Mouse (Mus musculus): Measurements from ENCODE around the gene Ttn. TPM values are rescaled to one million over a fixed set of nuclear protein-coding genes. Genes with fewer than 3 reads are reported as not detected.
"Not testable (repeated sequence)": the region's sequence is repeated elsewhere in the genome, so short reads cannot be mapped to it uniquely, and the experiment has no call there.

The Ttn gene
- 4.1 and 5.4 TPM in 2 replicates for polyA plus RNA-seq (2015; fragmentation: Nextera tagmentation; extraction: Ambion mirVana)

DNA sequence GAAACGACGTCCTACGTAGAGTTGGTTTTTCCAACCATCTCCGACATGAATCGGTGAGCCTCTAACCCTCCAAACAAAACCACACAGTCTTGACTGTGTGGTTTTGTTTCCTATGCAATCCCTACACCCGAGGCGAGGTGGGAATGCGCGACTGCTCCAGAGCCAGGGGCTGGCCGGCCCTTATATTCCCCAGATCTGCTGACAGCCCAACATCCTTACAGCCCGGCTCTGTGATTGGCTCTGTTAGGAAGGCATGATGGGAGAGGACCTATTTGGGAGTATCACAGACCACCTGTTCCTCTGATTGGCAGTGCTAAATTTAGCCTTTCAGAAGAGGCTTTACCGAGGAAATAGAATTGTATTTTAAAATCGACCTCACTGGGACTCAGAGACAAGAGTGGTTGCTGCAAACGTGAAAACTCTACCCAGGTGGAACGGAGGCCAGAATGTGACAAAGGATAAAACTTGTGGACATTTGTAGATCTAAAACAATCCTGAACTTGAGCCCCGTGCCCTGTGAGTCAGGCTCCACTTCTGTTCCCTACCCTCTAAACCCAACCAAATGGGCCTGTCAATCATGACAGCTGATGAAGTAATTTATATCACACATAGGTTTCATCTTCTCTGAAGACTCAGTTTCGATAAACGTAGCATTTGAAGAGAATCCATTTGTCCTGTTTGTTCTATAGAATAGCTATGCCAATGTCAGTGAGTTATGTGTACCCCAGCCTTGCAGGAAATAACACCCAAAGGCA, at the start of gene Ttn:
Ttn (minus strand) TSS at position 157 of the 755 bp plus-strand sequence.
- H3K27ac ChIP-seq (ENCODE audit: low read length): no peak within 1 kb of the TSS
- no peaks in the 10 kb centered on the region for H3K4me1 ChIP-seq (ENCODE audit: insufficient read depth, low read length)
- H3K9ac ChIP-seq (replicated peaks; ENCODE audit: low read length): no peak within 1 kb of the TSS
- WGBS: 85% methylated on average over 18 of the region's 18 CpGs
- no peaks in the 10 kb centered on the region for H3K9me3 ChIP-seq (ENCODE audit: low read length)
- no peaks in the 10 kb centered on the region for H3K27me3 ChIP-seq (ENCODE audit: insufficient read depth, low read length)
- no peaks in the 10 kb centered on the region for H3K36me3 ChIP-seq (ENCODE audit: insufficient read depth, low read length)
- ATAC-seq (ENCODE audit: low FRiP score, low TSS enrichment): no peak
- H3K4me2 ChIP-seq (replicated peaks; ENCODE audit: low read depth, low read length): no peak within 1 kb of the TSS
- H3K4me3 ChIP-seq (ENCODE audit: low read length): no peak within 1 kb of the TSS

GRCm38 (mm10) chr2:77020649-77021048, 38.3 kb upstream of the Ttn start:
- 93% methylated on average over 2 of the region's 2 CpGs for WGBS
- no peaks in the 10 kb centered on the region for H3K27me3 ChIP-seq (ENCODE audit: insufficient read depth, low read length)
- H3K4me2 ChIP-seq (replicated peaks; ENCODE audit: low read depth, low read length): no peak overlapping the region
- ATAC-seq (ENCODE audit: low FRiP score, low TSS enrichment): no peak
- H3K9me3 ChIP-seq (ENCODE audit: low read length): no peaks in the 10 kb centered on the region
- no peak overlapping the region for H3K9ac ChIP-seq (replicated peaks; ENCODE audit: low read length)
- H3K4me3 ChIP-seq (ENCODE audit: low read length): no peak overlapping the region
- no peaks in the 10 kb centered on the region for H3K36me3 ChIP-seq (ENCODE audit: insufficient read depth, low read length)
- H3K4me1 ChIP-seq (ENCODE audit: insufficient read depth, low read length): no peaks in the 10 kb centered on the region
- no peak overlapping the region for H3K27ac ChIP-seq (ENCODE audit: low read length)

DNA sequence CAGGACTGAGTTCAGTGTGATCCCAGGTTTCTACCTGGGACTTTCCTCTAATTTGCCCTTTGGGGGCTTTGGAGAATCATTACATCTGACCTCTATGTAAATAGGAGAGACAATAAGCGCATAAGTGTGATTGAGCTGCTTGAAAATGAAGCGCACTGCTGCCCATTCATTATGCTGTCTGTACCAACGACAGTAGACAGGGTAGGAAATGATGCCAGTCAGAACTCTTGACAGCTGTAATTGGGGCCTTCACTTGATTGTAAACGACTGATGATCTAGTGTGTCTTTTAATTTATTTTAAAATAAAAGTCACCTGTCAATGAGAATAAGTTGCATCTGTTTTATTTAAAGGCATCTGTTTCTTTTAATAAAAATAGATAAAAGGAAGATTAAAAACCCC, 35.4 kb upstream of the Ttn start:
- no peak overlapping the region for H3K4me2 ChIP-seq (replicated peaks; ENCODE audit: low read depth, low read length)
- H3K9me3 ChIP-seq (ENCODE audit: low read length): no peaks in the 10 kb centered on the region
- no peaks in the 10 kb centered on the region for H3K36me3 ChIP-seq (ENCODE audit: insufficient read depth, low read length)
- no peaks in the 10 kb centered on the region for H3K27me3 ChIP-seq (ENCODE audit: insufficient read depth, low read length)
- WGBS: 66% methylated on average over 4 of the region's 4 CpGs
- H3K4me3 ChIP-seq (ENCODE audit: low read length): no peak overlapping the region
- no peak overlapping the region for H3K9ac ChIP-seq (replicated peaks; ENCODE audit: low read length)
- no peaks in the 10 kb centered on the region for H3K4me1 ChIP-seq (ENCODE audit: insufficient read depth, low read length)
- no peak for ATAC-seq (ENCODE audit: low FRiP score, low TSS enrichment)
- no peak overlapping the region for H3K27ac ChIP-seq (ENCODE audit: low read length)

- ATAC-seq (ENCODE audit: low FRiP score, low TSS enrichment); H3K4me2 ChIP-seq (replicated peaks; ENCODE audit: low read depth, low read length); H3K9me3 ChIP-seq (ENCODE audit: low read length); H3K4me3 ChIP-seq (ENCODE audit: low read length); H3K27ac ChIP-seq (ENCODE audit: low read length); H3K9ac ChIP-seq (replicated peaks; ENCODE audit: low read length); H3K4me1 ChIP-seq (ENCODE audit: insufficient read depth, low read length); H3K27me3 ChIP-seq (ENCODE audit: insufficient read depth, low read length); H3K36me3 ChIP-seq (ENCODE audit: insufficient read depth, low read length): not testable (repeated sequence)
- WGBS: 87% methylated on average over 6 of the region's 6 CpGs
Observed at GRCm38 (mm10) chr2:77013449-77013848, 31.1 kb upstream of the Ttn start.

GRCm38 (mm10) chr2:77011981-77012380, 29.6 kb upstream of the Ttn start:
- Histone ChIP-seq H3K9me3 (ENCODE audit: low read length) (no peaks in the 10 kb centered on the region), H3K4me3 (ENCODE audit: low read length) (no peak overlapping the region), H3K4me2 (replicated peaks; ENCODE audit: low read depth, low read length) (no peak overlapping the region), H3K36me3 (ENCODE audit: insufficient read depth, low read length) (peaks cover 3% of the 10 kb centered on the region; the same call in 1 of the 2 replicates), H3K4me1 (ENCODE audit: insufficient read depth, low read length) (0 out of 2 replicates have a peak, but pooled peaks cover 3% of the 10 kb centered on the region), H3K9ac (replicated peaks; ENCODE audit: low read length) (no peak overlapping the region), H3K27me3 (ENCODE audit: insufficient read depth, low read length) (no peaks in the 10 kb centered on the region), H3K27ac (ENCODE audit: low read length) (no peak overlapping the region)
- ATAC-seq (ENCODE audit: low FRiP score, low TSS enrichment): no peak
- 72% methylated on average over 5 of the region's 5 CpGs for WGBS

DNA sequence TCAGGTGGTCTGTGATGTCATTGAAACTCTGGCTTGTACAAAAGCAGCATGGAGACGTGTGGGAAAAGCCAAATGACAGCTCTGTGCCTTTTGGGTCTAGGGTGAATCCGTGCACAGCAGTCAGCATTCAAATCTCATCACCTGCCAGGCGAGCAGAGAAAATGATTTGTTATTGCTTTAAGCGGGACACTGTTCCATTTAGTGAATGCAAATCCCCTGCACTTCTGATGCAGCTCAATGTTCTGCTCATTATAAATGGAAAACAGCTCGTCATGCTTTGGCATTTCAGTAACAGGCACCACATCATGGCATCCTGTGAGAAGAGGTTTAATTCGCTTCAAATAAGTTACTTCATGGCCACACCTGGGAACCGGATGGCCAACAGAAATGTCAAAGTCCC, 24.7 kb upstream of the Ttn start:
- Histone ChIP-seq H3K4me2 (replicated peaks; ENCODE audit: low read depth, low read length) (no peak overlapping the region), H3K36me3 (ENCODE audit: insufficient read depth, low read length) (peaks cover 3% of the 10 kb centered on the region; the same call in 1 of the 2 replicates), H3K9ac (replicated peaks; ENCODE audit: low read length) (no peak overlapping the region), H3K27me3 (ENCODE audit: insufficient read depth, low read length) (no peaks in the 10 kb centered on the region), H3K4me3 (ENCODE audit: low read length) (no peak overlapping the region), H3K27ac (ENCODE audit: low read length) (no peak overlapping the region), H3K9me3 (ENCODE audit: low read length) (no peaks in the 10 kb centered on the region), H3K4me1 (ENCODE audit: insufficient read depth, low read length) (0 out of 2 replicates have a peak, but pooled peaks cover 3% of the 10 kb centered on the region)
- WGBS: 85% methylated on average over 7 of the region's 7 CpGs
- no peak for ATAC-seq (ENCODE audit: low FRiP score, low TSS enrichment)

- Histone ChIP-seq H3K27ac (ENCODE audit: low read length) (no peak overlapping the region), H3K4me1 (ENCODE audit: insufficient read depth, low read length) (no peaks in the 10 kb centered on the region), H3K27me3 (ENCODE audit: insufficient read depth, low read length) (no peaks in the 10 kb centered on the region), H3K4me3 (ENCODE audit: low read length) (no peak overlapping the region), H3K9me3 (ENCODE audit: low read length) (no peaks in the 10 kb centered on the region), H3K4me2 (replicated peaks; ENCODE audit: low read depth, low read length) (no peak overlapping the region), H3K36me3 (ENCODE audit: insufficient read depth, low read length) (no peaks in the 10 kb centered on the region), H3K9ac (replicated peaks; ENCODE audit: low read length) (no peak overlapping the region)
- 82% methylated on average over 2 of the region's 2 CpGs for WGBS
- ATAC-seq (ENCODE audit: low FRiP score, low TSS enrichment): no peak
Observed at GRCm38 (mm10) chr2:77003148-77003547, 20.8 kb upstream of the Ttn start.

DNA sequence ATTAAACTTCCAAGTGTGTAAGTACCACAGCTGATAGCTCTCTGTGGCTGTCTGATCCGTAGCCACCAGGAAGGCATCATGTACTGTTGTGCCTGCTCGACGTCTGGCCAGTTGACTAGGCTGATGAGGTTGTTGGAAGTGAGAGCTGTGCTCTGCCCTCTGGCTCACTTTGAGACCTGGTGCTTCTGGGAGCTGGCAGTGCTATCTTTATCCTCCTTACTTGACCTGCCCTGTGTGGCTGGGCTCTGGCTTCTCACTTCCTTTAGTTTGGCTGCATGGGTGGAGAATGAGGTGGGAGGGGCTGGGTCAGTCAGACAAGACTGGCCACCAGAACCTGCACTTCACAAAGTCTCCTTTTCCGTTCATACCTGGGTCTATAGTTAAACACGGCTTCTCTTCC, 16.0 kb upstream of the Ttn start:
- ATAC-seq (ENCODE audit: low FRiP score, low TSS enrichment): no peak
- Histone ChIP-seq H3K36me3 (ENCODE audit: insufficient read depth, low read length) (no peaks in the 10 kb centered on the region), H3K4me2 (replicated peaks; ENCODE audit: low read depth, low read length) (no peak overlapping the region), H3K27me3 (ENCODE audit: insufficient read depth, low read length) (no peaks in the 10 kb centered on the region), H3K9me3 (ENCODE audit: low read length) (no peaks in the 10 kb centered on the region), H3K4me3 (ENCODE audit: low read length) (no peak overlapping the region), H3K27ac (ENCODE audit: low read length) (no peak overlapping the region), H3K9ac (replicated peaks; ENCODE audit: low read length) (no peak overlapping the region), H3K4me1 (ENCODE audit: insufficient read depth, low read length) (no peaks in the 10 kb centered on the region)
- WGBS: 45% methylated on average over 5 of the region's 5 CpGs

GRCm38 (mm10) chr2:76992493-76993201, 10.3 kb upstream of the Ttn start:
- 66% methylated on average over 5 of the region's 5 CpGs for WGBS
- H3K9ac ChIP-seq (replicated peaks; ENCODE audit: low read length): no peak overlapping the region
- H3K27ac ChIP-seq (ENCODE audit: low read length): no peak overlapping the region
- no peaks in the 10 kb centered on the region for H3K36me3 ChIP-seq (ENCODE audit: insufficient read depth, low read length)
- H3K4me1 ChIP-seq (ENCODE audit: insufficient read depth, low read length): no peaks in the 10 kb centered on the region
- H3K4me2 ChIP-seq (replicated peaks; ENCODE audit: low read depth, low read length): no peak overlapping the region
- no peaks in the 10 kb centered on the region for H3K27me3 ChIP-seq (ENCODE audit: insufficient read depth, low read length)
- H3K9me3 ChIP-seq (ENCODE audit: low read length): no peaks in the 10 kb centered on the region
- no peak for ATAC-seq (ENCODE audit: low FRiP score, low TSS enrichment)
- H3K4me3 ChIP-seq (ENCODE audit: low read length): no peak overlapping the region

- no peak for ATAC-seq (ENCODE audit: low FRiP score, low TSS enrichment)
- Histone ChIP-seq H3K4me3 (ENCODE audit: low read length) (no peak overlapping the region), H3K27me3 (ENCODE audit: insufficient read depth, low read length) (no peaks in the 10 kb centered on the region), H3K4me2 (replicated peaks; ENCODE audit: low read depth, low read length) (no peak overlapping the region), H3K27ac (ENCODE audit: low read length) (no peak overlapping the region), H3K4me1 (ENCODE audit: insufficient read depth, low read length) (no peaks in the 10 kb centered on the region), H3K36me3 (ENCODE audit: insufficient read depth, low read length) (no peaks in the 10 kb centered on the region), H3K9me3 (ENCODE audit: low read length) (no peaks in the 10 kb centered on the region), H3K9ac (replicated peaks; ENCODE audit: low read length) (no peak overlapping the region)
- 63% methylated on average over 4 of the region's 4 CpGs for WGBS
Observed at GRCm38 (mm10) chr2:76987317-76987716, 5.0 kb upstream of the Ttn start.
